Mouse (Mus musculus) MEL (cell line): ENCODE results near the gene Pld4. TPM values are rescaled to one million over a fixed set of nuclear protein-coding genes. Genes with fewer than 3 reads are reported as not detected.

Experiments
- DNase-seq: peaks from one replicate; pipeline ENCODE4 v3.0.0; 2011; ENCODE audit warnings: low read depth, low spot score
- H3K27ac ChIP-seq: 2 replicates; pipeline ENCODE4 v1.5.1; 2012; ENCODE audit warnings: low read depth, mild to moderate bottlenecking, control low read depth, low read length, moderate library complexity; ENCODE audit not compliant: control insufficient read depth
- H3K27me3 ChIP-seq, 2 experiments: fragments of 150-350 bp in 1 of 2; sonication (generic) in 1 of 2; 2 replicates each; pipeline ENCODE4 v1.6.1; 2012; ENCODE audit warnings: low read length in 2 of 2, mild to moderate bottlenecking in 2 of 2, improper control_type of control experiment in 1 of 2, moderate library complexity in 1 of 2; ENCODE audit not compliant: insufficient read depth in 2 of 2, control insufficient read depth in 1 of 2
- H3K36me3 ChIP-seq, 2 experiments: 2 replicates each; pipeline ENCODE4 v1.6.1; 2012 to 2014; ENCODE audit warnings: low read length in 2 of 2, improper control_type of control experiment in 1 of 2, inconsistent platforms in 1 of 2, mild to moderate bottlenecking in 1 of 2; ENCODE audit not compliant: insufficient read depth in 2 of 2, control insufficient read depth in 1 of 2
- H3K4me1 ChIP-seq, 2 experiments: fragments of 150-350 bp in 1 of 2; sonication (generic) in 1 of 2; 2 replicates each; pipeline ENCODE4 v1.6.1; 2012; ENCODE audit warnings: low read length in 2 of 2, improper control_type of control experiment in 1 of 2, mild to moderate bottlenecking in 1 of 2; ENCODE audit not compliant: insufficient read depth in 2 of 2, control insufficient read depth in 1 of 2
- H3K4me3 ChIP-seq, 2 experiments: fragments of 150-350 bp in 1 of 2; sonication (generic) in 1 of 2; 2 replicates each; pipeline ENCODE4 v1.5.1; 2012; ENCODE audit warnings: low read depth in 2 of 2, low read length in 2 of 2, mild to moderate bottlenecking in 2 of 2, moderate library complexity in 2 of 2, control low read depth in 1 of 2, improper control_type of control experiment in 1 of 2; ENCODE audit not compliant: control insufficient read depth in 1 of 2, insufficient read depth in 1 of 2
- H3K79me2 ChIP-seq: 2 replicates; pipeline ENCODE4 v1.6.1; 2012; ENCODE audit warnings: mild to moderate bottlenecking, low read length, moderate library complexity; ENCODE audit not compliant: control insufficient read depth, poor library complexity, insufficient read depth
- H3K9ac ChIP-seq: 2 replicates; pipeline ENCODE4 v1.6.1; 2012; ENCODE audit warnings: low read depth, mild to moderate bottlenecking, control low read depth, low read length, moderate library complexity; ENCODE audit not compliant: control insufficient read depth, poor library complexity, severe bottlenecking
- H3K9me3 ChIP-seq: fragments of 150-350 bp; sonication (generic); replicated peaks from 2 replicates; pipeline ENCODE4 v1.6.1; 2012; ENCODE audit warnings: mild to moderate bottlenecking, low read length, improper control_type of control experiment, moderate library complexity; ENCODE audit not compliant: insufficient read depth
- BHLHE40 ChIP-seq: IDR thresholded peaks from 2 replicates; pipeline ENCODE4 v1.6.1; 2012; ENCODE audit warnings: low read depth, mild to moderate bottlenecking, inconsistent platforms, low read length, improper control_type of control experiment, borderline replicate concordance
- CTCF ChIP-seq, 3 experiments: IDR thresholded peaks in 2 of 3; conservative IDR thresholded peaks in 1 of 3; 2 replicates each; pipeline ENCODE4 v1.5.1; 2011 to 2012; ENCODE audit warnings: low read length in 3 of 3, low read depth in 2 of 3, mild to moderate bottlenecking in 2 of 3, improper control_type of control experiment in 1 of 3, inconsistent platforms in 1 of 3, mixed read lengths in 1 of 3, moderate library complexity in 1 of 3; ENCODE audit not compliant: control insufficient read depth in 1 of 3, insufficient read depth in 1 of 3, poor library complexity in 1 of 3, severe bottlenecking in 1 of 3
- E2F4 ChIP-seq: IDR thresholded peaks from 2 replicates; pipeline ENCODE4 v1.6.1; 2011; ENCODE audit warnings: low read depth, low read length, improper control_type of control experiment, borderline replicate concordance
- GABPA ChIP-seq: IDR thresholded peaks from 2 replicates; pipeline ENCODE4 v1.6.1; 2012; ENCODE audit warnings: low read depth, mild to moderate bottlenecking, inconsistent platforms, low read length, improper control_type of control experiment, moderate library complexity
- HCFC1 ChIP-seq: IDR thresholded peaks from 2 replicates; pipeline ENCODE4 v1.6.1; 2012; ENCODE audit warnings: low read depth, mild to moderate bottlenecking, inconsistent platforms, low read length, improper control_type of control experiment, moderate library complexity
- MAZ ChIP-seq: IDR thresholded peaks from 2 replicates; pipeline ENCODE4 v1.6.1; 2012; ENCODE audit warnings: low read depth, mild to moderate bottlenecking, inconsistent platforms, low read length, improper control_type of control experiment
- MYB ChIP-seq: IDR thresholded peaks from 2 replicates; pipeline ENCODE4 v1.6.1; 2011; ENCODE audit warnings: mild to moderate bottlenecking, low read depth, low read length, improper control_type of control experiment
- NELFE ChIP-seq: IDR thresholded peaks from 2 replicates; pipeline ENCODE4 v1.6.1; 2011; ENCODE audit warnings: low read depth, low read length, improper control_type of control experiment
- POLR2A ChIP-seq, 2 experiments: IDR thresholded peaks; 2 replicates each; pipeline ENCODE4 v1.6.1; 2011 to 2012; ENCODE audit warnings: low read length in 2 of 2, mild to moderate bottlenecking in 2 of 2, control low read depth in 1 of 2, improper control_type of control experiment in 1 of 2, low read depth in 1 of 2, moderate library complexity in 1 of 2; ENCODE audit not compliant: control insufficient read depth in 1 of 2, insufficient read depth in 1 of 2, poor library complexity in 1 of 2
- POLR2AphosphoS2 ChIP-seq: IDR thresholded peaks from 2 replicates; pipeline ENCODE4 v1.6.1; 2011; ENCODE audit warnings: low read length, improper control_type of control experiment
- RAD21 ChIP-seq: IDR thresholded peaks from 2 replicates; pipeline ENCODE4 v1.6.1; 2011; ENCODE audit warnings: mild to moderate bottlenecking, low read depth, low read length, improper control_type of control experiment
- SIN3A ChIP-seq: IDR thresholded peaks from 2 replicates; pipeline ENCODE4 v1.6.1; 2012; ENCODE audit warnings: low read length, improper control_type of control experiment, inconsistent platforms
- TAL1 ChIP-seq: IDR thresholded peaks from 2 replicates; pipeline ENCODE4 v1.6.1; 2012; ENCODE audit warnings: mild to moderate bottlenecking, inconsistent platforms, low read length, moderate library complexity, mixed read lengths
- TBP ChIP-seq: IDR thresholded peaks from 2 replicates; pipeline ENCODE4 v1.8.0; 2011; ENCODE audit warnings: low read depth, low read length, improper control_type of control experiment
- ZC3H11A ChIP-seq: IDR thresholded peaks from 2 replicates; pipeline ENCODE4 v1.6.1; 2012; ENCODE audit warnings: low read depth, mild to moderate bottlenecking, inconsistent platforms, low read length, improper control_type of control experiment
- ZKSCAN1 ChIP-seq: IDR thresholded peaks from 2 replicates; pipeline ENCODE4 v1.6.1; 2012; ENCODE audit warnings: low read depth, mild to moderate bottlenecking, inconsistent platforms, low read length, improper control_type of control experiment, moderate library complexity
- ZMIZ1 ChIP-seq: IDR thresholded peaks from 2 replicates; pipeline ENCODE4 v1.6.1; 2012; ENCODE audit warnings: low read depth, mild to moderate bottlenecking, inconsistent platforms, low read length, improper control_type of control experiment, moderate library complexity
- polyA plus RNA-seq, 2 experiments: library from polyadenylated mRNA; stranded (reverse) in 1 of 2; unstranded in 1 of 2; fragments of >175 nt in 1 of 2; fragments of >200 nt in 1 of 2; gene quantifications; 2 replicates each; pipeline versions ENCODE4 v1.2.1 to v1.2.4; 2012; ENCODE audit warnings: low replicate concordance in 2 of 2, low read depth in 1 of 2; ENCODE audit not compliant: insufficient read length in 2 of 2, insufficient read depth in 1 of 2, missing spikeins in 1 of 2
- total RNA-seq: library from RNA; depleted of rRNA; stranded (reverse); fragments of 300-350 nt; gene quantifications from 2 replicates; pipeline ENCODE4 v1.2.3, GENCODE M21; 2012

The Pld4 gene
- total and polyA plus RNA-seq, 3 experiments, result 9.7 to 16.4 TPM; not detected in 1

DNA sequence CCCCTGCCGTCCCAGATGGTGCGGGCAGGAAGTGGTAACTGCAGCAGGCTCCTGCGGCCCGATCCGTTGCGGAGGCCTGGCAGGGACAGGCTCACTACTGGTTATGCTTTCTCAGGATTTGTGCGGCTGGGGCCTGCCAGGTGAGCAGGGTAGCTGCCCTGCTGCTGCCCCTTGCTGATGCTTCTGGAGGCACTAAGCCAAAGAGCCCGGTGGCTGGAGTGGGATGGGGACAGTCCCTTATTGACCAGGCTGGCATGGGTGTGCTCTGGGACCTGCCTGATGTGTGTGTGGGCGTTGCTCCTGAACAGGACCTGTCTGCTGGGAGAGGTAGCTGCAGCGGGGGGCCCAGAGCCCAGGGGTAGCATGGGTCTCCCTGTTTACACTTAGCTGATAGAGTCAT, 14.7 kb upstream of the Pld4 start:
- TF ChIP-seq BHLHE40 (no peak), GABPA (no peak), ZC3H11A (no peak), CTCF (IDR thresholded peaks at IDR 0.05 in 2 of 3, conservative IDR thresholded peaks at IDR 0.05 in 1 of 3; ENCODE audit: control insufficient read depth in 1 of 3, insufficient read depth in 1 of 3, low read depth in 2 of 3, low read length in 3 of 3, poor library complexity in 1 of 3, severe bottlenecking in 1 of 3) (no peak), ZMIZ1 (no peak), ZKSCAN1 (no peak), POLR2A (IDR thresholded peaks at IDR 0.05; ENCODE audit: control insufficient read depth in 1 of 2, insufficient read depth in 1 of 2, low read depth in 1 of 2, low read length in 2 of 2, poor library complexity in 1 of 2) (no peak), MAZ (no peak), RAD21 (no peak), NELFE (no peak), HCFC1 (no peak), TAL1 (no peak)
- H3K9ac ChIP-seq, result no peak overlapping the region
- peaks cover 0 to 10% of the 10 kb centered on the region in 2 experiments; a peak in 2 of 4 replicates for H3K36me3 ChIP-seq
- no peak overlapping the region for H3K4me3 ChIP-seq
- H3K4me1 ChIP-seq, result peaks cover 6 to 14% of the 10 kb centered on the region in 2 experiments; a peak in 3 of 4 replicates
- peaks cover 2% of the 10 kb centered on the region in 2 experiments; a peak in 3 of 4 replicates for H3K27me3 ChIP-seq
- no peak overlapping the region for H3K27ac ChIP-seq
- H3K9me3 ChIP-seq, result no peaks in the 10 kb centered on the region
- DNase-seq, result no peak
- H3K79me2 ChIP-seq, result no peaks in the 10 kb centered on the region; the same call in 1 of the 2 replicates

DNA sequence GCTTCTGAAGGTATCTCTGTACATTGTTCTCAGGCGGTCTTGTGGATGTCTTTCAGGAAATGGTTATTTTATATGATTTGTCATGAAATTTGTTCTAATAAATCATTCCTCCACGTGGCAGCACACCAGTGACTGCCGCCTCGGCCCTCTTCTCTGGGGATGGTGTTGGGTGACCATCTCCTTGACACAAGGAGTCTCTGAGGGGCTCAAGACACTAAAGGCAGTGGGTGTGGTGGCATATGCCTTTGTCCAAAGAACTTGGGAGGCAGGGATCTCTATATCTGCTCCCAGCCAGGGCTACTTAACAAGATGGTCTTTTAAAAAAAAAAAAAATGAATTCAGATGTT, 14.0 kb upstream of the Pld4 start:
- Histone ChIP-seq H3K36me3 (peaks cover 0 to 10% of the 10 kb centered on the region in 2 experiments; a peak in 2 of 4 replicates), H3K4me1 (peaks cover 6 to 14% of the 10 kb centered on the region in 2 experiments; a peak in 3 of 4 replicates), H3K9ac (no peak overlapping the region), H3K4me3 (no peak overlapping the region), H3K27ac (no peak overlapping the region), H3K79me2 (no peaks in the 10 kb centered on the region; the same call in 1 of the 2 replicates), H3K9me3 (no peaks in the 10 kb centered on the region), H3K27me3 (peaks cover 2 to 8% of the 10 kb centered on the region in 2 experiments)
- DNase-seq, result no peak
- TF ChIP-seq NELFE (no peak), E2F4 (no peak), MYB (no peak), TBP (peak; percentile 76), POLR2AphosphoS2 (no peak), SIN3A (no peak), POLR2A (IDR thresholded peaks at IDR 0.05; ENCODE audit: control insufficient read depth in 1 of 2, insufficient read depth in 1 of 2, low read depth in 1 of 2, low read length in 2 of 2, poor library complexity in 1 of 2) (no peak), MAZ (no peak)
- TF ChIP-seq, all 39 proteins: peak for 1
